Mouse (Mus musculus) stomach, postnatal 0 days (tissue): ENCODE measurements at regions not wholly inside any gene's neighbourhood (a gene's known extent, or its start where the extent isn't known, plus 50 kb on each side); places are given as distances from the start of the nearest gene placed in this dataset.

Experiments used
- CTCF ChIP-seq: IDR thresholded peaks from 2 replicates; pipeline ENCODE4 v1.5.1; 2016; ENCODE audit warnings: antibody characterized with exemption, low read depth, mild to moderate bottlenecking, moderate library complexity
- EP300 ChIP-seq: optimal IDR thresholded peaks from 2 replicates; pipeline ENCODE3; 2016; ENCODE audit warnings: antibody characterized with exemption

GRCm38 (mm10) chr1:55957804-55958445 lies 552.2 kb downstream of the Plcl1 start:
- TF ChIP-seq EP300 (no peak), CTCF (no peak)
